Mouse (Mus musculus) 3134 (cell line): ENCODE results near the gene Bcan.

Experiments
- DNase-seq: peaks from one replicate; pipeline ENCODE4 v3.0.0-alpha.2; 2011; ENCODE audit warnings: low spot score; ENCODE audit not compliant: insufficient read length; ENCODE audit errors: extremely low read depth

The Bcan gene

DNA sequence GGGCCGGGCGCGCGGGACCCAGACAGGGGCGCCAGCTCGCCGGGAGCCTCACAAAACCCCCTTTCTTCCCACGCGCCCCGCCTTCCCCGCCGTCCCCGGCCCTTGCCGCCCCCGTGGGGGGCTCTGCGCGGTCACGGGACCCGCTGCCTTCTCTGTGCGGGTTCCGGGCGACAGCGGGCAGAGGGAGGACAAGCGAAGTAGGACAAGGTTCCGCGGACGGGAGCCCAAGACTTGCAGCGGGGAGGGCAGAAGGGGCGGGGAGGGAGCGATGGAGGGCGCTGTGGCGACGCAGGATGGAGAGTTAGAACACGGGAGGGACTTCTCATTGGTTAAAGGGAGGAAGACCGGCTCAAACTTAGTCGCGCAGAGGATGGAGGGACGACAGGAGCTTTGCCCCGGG, at the start of gene Bcan:
Gene Bcan, minus strand, starts transcription at position 50 of the 400 bp plus-strand sequence.
- DNase-seq, result no peak

DNA sequence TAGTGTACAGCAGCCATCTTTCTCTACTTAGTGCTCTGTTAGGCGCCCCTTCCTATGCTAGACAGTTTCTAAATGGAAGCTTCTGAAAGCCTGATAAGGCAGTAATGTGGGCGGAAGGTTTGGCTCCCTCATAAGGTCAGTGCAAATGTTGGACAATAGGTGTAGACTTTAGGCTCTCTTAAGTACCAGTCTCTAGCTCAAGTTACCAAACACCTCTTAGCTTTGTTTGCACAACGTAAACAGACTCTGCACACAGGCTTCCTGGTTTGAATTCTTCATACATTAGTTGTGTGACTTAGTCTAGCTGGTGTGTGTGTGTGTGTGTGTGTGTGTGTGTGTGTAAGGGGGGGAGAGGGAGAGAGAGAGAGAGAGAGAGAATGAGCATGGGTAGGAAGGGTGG, 49.5 kb upstream of the Bcan start:
- no peak for DNase-seq

DNA sequence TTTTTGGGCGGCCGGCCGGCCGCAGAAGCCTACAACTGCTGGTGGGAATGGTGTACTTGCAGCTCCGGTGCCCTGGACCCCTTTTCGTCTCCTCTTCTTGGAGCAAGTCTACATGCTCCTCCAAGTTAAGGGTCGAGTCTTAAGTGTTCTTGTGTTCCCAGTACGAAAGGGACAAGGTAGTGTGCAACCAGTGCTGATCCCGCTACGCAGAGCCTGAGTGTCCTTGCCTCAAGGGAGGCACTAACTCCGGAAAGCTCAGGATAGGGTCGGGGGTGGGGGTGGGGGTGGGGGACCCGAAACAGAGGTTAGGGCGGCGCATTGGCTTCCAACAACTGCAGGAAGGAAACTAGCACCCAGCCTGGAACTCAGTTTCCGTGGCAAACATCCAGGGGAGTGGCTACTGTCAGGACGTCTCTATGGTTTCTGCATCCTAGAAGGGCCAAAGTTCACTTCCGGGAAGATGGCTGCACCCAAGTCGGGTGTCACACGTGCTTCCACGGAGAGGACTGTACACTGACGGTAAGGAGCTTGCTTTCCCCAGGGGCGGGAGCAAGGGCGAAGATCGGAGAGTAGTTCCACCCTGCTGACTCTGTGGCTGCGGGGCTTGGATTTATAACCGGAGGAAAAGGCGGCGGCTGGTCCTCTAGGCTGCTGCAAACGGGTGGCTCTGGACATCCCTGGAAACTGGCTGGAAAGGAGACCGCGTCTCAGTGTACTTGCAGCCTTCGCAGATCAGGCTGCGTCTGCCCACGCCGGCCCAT, 42.8 kb upstream of the Bcan start, which contains the start of gene Gpatch4:
Gene Gpatch4, plus strand, starts transcription at position 448 of the 761 bp plus-strand sequence.
- peak; percentile 83 for DNase-seq

DNA sequence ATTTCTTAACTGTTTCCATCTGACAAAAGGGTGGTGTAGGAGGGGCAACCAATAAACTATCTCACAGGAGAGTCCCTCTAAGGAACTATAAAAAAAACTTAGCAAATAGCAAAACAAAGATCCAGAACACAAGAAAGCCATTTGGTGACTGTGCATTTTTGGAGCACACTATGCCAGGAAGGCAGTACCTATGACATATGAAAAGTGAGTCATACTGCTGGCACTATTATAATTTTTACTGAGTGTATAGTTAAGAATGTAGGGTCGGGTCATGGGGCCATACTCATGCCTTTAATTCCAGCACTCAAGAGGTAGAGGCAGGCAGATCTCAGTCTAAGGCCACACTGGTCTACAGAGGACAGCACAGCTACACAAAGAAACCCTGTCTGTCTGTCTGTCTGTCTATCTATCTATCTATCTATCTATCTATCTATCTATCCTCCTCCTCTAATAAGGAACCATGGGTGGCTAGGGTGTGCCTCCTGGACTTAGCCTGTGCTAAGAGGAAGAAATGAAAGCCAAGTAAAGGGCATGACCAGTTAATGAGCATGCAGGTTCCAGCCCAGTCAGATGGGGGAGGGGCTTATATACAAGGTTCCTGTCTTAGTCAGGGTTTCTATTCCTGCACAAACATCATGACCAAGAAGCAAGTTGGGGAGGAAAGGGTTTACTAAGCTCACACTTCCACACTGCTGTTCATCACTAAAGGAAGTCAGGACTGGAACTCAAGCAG, 35.7 kb upstream of the Bcan start:
- DNase-seq, result peak; percentile 47

DNA sequence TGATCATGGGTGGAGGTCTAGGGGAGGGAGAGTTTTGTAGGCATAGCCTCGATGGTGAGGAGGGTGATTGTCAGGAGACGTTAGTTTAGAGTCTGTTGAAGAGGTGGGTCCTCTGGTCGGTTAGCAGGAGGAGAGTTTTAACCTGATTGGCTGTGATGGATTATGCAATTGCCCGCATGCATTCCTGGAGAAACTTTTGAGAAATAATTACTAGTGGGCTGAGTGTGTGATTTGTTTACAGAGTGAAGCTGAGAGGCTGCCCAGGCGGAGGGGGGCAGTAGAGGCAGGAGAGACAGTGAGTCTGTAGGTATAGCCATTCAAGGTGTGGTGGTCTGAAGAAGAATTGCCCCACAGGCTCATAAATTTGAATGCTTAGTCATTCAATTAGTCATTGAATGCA, 33.5 kb upstream of the Bcan start:
- no peak for DNase-seq

DNA sequence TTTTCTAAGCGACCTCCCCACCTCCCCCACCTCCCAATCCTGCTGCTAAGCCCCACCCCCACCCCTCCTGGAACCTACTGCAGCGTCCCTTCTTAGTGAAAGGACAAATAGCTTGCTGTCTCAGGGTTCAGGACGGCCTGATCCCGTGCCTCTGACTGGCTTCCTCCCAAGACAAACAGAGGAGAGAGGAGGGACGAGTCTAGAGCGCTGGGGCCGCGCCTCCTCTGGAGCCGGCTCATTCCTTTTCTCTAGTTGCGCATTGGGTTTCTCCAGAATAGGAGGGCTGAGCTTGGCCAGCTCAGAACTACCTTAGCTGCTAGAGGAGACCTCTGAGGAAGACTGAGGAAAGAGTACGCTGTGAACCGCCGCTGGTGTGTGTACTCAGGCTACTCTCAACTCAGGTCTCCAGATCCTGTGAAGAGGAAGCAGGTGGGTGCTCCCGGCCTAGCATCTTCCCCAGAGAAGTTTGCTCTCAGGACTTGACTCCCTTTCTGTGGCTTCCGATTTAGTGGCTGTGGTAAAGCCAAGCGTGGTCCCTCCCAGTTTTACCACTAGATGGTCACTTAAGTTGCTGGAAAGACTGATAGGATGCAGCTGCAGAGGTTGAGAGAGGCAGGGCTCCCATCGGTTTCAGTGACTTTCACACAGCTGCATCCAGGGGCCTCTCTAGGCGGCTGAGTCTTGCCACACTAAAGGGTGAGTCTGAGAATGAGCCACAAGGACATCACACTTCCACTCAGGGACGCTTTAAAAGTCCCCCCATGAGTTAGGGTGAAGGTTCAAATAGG, 30.8 kb upstream of the Bcan start:
- no peak for DNase-seq

DNA sequence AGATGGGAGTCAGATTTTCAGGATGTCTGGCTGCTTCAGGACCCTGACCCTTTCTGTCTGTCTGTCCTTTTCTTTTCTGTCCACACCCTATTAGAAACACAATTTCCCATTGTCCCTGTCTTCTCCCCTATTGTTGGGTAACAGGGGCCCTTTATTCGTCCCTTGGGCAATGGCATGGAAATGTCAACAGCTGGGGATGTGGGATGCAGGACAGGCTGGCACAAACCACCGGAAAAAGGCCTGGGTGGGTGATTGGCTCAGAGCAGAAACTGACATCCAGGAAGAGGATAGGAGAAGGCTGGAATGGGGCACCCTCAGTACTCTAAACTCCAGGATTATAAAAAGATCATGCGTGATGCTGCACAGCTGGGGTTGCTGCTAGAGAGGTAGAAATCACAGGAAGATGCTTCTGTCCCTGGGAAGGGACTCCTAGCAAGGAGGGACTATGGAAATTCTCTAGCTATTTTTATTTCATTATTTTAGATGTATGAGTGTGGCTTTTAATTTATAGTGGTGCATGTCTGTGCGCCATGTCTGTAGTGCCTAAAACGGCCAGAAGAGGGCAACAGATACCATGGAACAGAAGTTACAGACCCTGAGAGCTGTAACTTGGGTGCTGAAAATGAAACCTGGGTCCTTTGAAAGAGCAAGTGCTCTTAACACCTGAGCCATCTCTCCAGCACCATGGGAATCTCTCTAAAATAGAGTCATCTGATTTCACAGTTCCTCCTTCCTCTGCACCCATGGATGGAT, 27.6 kb upstream of the Bcan start, which contains the start of gene Hapln2:
Gene Hapln2, minus strand, starts transcription at position 150 of the 753 bp plus-strand sequence.
- DNase-seq, result no peak

DNA sequence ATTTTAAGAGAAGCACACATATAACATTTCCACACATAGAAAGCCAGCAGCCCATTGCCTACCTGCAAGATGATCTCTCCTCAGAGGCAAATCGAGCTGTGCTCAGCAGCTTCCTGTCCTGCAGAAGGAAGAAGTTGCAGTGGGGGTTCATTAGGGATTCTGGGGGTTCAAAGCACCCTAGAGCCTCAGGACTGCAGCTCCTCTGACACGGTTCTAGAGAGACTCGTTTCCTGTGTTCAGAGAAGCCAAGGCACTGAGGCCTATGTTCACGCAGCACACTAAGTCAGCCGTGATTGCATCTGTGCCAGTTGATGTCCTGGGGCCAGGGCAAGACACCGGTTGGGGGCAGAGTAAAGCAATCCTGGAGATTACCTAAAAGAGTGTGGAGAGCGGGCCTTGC, 26.8 kb upstream of the Bcan start:
- no peak for DNase-seq

DNA sequence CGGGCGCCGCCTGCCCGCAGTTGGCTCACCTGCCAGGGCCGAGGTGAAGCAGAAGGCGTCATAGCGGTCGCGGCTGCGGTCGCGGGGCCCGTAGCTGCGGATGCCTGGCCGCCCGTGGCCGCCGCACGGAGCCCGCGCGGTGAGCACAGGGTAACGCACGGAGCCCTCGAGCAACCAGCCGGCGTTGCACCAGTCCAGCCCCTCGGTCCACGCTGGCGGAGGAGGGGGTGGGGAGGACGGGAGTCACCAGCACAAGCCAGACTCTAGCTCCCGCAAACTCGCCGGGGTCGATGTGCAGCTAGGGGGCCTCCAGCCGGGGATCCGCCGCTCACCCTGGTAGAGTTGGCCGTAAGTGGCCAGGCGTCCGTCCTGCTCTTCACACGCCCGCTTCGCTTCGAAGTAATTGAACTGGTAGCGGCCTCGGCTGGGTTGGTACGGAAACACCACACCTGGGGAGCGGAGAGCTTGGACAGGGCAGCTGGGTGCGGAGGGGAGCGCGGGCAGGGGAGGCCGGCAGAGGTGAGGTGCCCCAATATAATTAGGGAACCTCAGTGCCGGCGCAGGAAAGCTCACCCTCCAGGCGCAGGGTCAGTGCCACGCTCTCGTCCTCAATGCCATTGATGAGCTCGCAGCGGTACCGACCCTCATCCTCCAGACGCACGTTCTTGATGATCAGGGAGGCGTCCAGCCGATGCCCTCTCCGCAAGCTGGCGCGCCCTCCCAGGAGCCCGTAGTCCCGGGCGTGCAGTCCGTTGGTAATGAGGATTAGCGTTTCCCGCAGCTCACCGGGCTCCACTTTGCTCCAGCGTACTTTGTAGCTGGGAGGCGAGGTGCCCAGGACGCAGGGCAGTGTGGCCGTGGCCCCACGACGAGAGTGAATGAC, 23.4 kb upstream of the Bcan start:
- DNase-seq, result no peak

DNA sequence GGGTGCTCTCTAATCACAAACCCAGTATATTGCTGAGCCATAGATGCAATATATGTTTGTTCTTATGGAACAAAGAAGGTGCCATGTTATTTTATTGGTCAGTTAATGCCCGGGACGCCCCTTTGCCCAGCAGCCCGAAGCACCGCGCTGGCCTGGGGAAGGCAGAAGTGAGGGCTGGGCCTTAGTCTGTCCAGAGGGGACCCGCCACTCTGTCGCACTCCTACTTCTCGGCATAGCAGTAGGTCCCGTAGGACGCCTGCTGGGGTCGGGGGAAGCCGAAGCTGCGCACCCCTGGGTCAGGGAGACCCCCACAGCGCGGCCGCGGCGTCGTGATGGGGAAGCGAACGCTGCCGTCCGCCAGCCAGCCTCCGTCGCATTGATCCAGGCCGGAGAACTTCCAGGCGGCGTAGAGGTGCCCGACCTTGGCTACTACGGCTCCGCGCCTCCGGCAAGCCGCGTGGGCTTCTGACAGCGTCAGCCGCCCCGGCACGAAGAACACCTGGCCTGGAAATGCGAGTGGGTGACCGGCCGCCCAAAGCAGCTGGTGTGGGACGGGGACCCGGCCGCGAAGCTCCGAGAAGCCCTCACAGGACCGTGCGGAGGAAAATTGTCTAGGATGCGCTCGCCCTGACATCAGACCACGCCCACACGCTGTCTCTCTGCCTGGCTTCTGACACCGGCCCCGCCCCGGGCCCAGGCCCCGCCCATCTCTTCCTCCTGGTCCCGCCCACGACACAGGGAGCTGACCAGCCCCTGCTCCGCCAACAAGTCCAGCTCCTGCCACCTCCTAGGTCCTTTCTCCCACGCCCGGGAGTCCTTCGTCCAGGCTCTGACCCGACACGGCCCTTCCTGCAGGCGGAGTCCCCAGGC, 22.5 kb upstream of the Bcan start:
- DNase-seq, result no peak

DNA sequence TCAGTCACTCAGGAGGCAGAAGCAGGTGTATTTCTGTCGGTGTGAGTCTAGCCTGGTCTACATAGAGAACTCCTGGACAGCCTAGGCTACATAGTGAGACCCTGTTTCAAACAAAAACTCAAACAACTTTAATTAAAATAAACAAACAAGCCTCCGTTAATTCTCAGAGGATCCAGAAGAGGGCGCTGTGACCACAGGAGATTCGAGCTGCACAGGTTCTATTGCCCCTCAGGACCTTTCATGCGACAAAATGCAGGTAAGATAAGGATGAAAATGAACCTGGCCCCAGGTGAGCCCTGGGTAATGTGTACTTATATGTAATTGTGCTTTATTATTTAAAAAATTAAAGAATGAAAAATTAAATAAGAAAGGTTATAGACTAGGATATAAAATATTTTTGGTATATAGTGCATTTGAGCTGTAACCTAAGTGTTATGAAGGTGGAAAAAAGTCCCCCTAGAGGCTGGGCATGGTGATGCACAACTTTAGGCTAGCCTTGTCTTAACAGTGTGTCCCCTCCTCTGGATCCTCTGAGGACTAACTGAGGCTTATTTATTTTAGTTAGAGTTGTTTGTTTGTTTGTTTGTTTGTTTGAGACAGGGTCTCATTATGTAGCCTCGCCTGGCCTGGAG, 10.7 kb upstream of the Bcan start:
- no peak for DNase-seq

DNA sequence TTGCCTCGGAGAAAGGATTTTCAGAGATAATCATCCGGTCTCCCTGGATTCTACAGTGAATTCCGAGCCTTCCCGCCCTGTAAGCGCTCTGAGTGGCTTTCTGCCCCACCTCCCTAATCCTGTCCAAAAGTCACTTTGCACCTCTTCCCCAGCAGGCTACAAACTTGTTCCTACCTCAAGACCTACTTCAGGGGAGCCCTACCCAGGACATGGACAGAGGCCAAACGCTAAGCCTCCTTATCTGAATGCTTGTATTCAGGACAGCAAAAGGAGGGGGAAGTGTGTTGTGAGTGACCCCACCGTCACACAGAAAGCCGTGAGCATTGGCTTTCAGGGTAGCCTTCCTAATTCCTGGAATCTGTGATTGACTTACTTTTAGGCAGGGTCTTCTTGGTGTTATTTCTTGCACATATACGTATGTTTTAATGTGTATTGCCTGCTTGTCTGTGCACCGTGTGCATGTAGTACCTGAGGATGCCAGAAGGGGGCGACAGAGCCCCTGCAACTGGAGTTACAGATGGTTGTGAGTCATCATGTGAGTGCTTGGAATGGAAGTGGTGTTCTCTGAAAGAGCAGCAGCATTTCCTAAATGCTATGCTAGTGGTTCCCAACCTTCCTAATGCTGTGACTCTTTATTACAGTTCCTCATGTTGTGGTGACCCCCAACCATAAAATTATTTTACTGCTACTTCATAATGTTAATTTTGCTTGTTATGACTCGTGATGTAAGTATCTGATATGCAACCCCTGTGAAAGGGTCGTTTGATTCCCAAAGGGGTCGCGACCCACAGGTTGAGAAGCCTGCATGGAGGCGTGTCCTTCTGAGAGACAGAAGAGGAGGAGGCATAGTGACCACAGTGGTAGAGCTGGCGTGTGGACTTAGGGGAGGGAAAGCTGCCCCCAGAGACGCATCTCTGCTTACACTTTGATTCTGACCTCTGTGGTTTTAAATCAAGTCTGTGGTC, 6.1 kb upstream of the Bcan start:
- DNase-seq, result no peak

DNA sequence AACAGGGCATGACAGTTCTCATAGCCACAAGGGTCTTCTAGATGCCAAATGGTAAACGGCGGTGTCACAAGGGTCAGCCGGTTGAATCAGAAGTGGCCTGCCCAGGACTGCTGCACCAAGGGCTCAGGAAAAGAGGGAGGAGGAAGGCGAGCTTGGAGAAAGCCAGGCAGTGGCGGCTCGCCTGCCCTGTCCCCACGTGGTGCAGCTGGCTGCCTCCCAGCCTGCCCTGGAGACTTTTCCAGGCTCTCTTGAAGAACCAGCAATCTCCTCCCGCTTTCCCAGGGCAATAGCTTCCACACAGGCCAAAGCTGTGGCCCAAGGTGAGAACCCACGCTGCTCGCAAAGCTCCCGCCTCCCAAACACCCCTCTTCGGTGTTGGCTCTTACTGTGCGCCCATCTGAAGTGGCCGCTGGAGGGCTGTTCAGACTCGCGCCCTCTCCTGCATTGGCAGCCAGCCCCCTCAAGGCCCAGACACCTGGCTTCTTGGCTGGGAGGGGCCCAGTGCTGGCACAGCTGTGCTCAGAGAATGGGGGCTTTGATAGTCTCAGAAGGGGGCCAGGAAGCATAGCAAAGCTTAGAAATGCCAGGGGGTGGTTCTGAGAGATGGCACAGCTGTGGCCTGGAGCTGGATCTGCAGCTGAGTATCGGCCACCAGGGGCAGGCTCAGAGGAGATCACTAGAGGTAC, 2.4 kb upstream of the Bcan start:
- no peak for DNase-seq

DNA sequence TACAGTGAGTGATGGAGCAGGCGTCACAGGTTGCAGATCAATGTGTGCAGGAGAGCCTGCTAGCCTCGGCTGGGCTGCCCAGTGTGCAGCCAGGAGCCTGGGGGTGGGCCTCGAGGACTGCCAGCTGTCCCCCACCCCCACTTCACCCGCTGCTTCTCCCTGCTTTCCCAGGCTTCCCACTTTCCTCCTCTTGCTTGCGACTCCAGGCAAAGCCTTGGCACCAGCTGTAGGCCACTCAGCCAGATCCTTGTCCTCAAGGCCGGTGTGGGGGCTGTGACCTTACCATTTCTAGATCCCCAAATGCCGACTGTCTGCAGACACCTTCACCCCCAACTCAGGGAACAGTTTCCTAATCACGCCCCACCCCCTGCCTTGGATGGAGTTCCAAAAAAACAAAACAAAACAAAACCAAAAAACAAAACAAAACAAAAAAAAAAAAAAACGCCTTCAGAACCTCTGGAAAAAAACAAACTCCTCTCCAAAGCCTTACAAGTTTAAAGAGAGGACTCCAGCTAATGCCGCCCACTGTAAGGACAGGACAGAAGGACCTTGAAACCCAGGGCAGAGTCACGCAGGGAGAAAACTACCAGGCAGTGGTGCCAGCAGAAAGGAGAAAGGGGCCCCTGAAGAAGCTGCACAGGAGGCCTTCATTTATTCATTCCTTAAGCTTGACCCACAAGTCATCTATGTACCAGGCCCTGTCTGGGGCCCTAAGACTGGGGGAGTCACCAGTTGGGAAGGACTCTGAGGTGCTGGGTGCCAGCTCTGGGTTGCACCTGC, 976 bp upstream of the Bcan start:
- DNase-seq, result no peak

DNA sequence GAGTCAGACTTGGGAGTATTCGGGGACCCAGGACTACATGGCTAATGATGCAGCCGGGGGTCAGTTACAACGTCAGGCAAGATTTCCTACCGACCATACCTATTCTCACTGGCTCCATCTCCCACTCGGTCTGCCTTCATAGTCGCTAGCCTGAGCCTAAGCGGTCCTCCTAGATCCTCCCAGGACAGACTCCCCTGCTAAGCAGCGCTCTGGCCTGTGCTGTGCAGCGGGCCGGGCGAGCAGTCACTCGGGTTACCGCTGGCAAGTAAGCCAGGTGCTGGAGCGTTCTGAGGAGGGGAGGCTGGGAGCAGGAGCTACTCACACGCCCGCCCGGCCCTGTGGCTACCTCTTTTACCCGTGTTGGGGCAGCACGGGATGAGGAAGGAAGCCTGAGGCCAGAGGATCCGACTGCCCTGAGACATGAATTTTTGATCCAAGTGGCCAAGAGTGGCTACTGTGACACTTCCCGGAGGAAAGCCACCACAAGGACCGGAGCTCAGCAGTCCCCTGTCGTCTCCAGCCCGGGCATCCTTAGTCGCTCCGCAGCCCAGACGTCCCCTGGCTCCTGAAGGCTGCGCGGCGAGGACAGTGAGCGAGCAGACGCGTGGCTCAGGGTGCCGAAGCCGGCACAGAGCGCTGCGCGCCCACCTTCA, 661 bp downstream of the Bcan start:
- no peak for DNase-seq
